Mouse (Mus musculus): Measurements from ENCODE around the gene Stim2.
A peak's percentile ranks its signal among the peaks of the same experiment; 100 is the strongest.

Stim2 gene

DNA sequence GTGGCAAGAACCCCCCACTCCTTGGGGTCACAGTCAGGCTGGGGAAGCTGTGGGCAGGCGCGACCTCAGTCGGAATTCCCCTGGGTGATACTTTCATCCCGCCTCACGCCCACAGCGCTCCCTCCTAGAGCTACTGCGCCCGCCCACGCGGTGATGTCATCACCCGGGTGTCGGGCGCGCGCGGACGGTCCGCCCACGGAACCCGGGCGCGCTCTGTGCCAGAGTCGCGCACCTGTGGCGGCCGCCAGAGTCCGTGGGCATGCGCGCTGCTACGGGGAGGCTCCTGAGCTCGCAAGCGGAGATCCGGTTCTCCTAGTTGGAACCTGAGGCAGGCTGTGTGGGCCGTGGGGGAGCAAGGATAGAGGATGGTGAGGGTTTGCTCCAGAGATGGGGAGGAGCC lies 3.0 kb upstream of the Stim2 start:
- peak; percentile 44 for DNase-seq (ENCODE audit: extremely low spot score)

DNA sequence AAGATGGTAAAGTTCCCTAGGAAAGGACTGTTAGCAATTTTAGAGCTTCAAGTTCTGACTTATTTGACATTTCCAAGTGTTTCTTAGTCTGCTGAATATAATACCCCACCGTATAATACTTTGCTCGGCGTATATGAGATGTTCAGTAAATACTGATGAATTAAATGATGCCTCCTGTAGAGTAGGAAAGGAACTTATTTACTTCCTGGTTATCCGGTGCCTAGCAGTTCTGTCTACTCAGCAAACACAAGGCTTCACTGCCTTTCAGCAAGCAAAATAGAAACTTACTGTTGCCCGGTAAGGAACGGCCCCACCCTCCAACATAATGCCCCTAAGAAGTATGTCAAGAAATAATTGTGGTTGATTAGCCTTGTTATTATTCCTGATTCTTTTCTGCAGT lies 1.5 kb upstream of the Stim2 start:
- DNase-seq (ENCODE audit: extremely low spot score), result no peak

DNA sequence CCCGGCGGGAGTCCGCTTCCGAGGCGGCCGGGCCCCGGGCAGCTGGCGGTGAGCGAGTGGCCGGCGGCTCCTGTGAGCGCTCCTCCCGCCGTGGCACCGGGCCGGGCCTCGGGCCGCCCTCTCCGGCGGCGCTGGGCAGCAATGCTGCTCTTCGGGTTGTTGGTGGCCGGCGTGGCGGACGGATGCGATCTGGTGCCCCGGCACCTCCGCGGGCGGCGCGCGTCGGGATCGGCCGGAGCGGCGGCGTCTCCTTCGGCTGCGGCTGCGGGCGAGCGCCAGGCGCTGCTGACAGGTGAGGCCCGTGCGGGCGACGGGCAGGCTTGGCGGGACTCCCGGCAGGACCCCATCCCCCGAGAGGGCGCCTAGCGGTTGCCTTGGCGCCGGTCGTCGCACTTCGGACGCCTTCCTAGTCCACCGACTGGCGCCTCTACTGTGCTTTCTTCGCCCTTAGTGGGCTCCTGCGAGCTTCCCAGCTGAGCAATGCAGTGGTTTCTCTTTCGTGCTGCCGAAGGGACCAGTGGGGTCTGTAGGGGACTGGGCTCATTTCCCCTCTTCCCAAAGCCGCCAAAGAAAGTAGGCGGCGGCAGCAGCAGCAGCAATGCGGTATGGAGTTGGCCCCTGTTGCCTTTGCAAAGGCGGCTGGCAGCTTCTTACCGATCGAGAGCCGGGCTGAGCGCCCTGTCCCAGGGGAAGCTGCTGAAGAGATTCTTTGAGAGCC lies 603 bp downstream of the Stim2 start:
- DNase-seq (ENCODE audit: extremely low spot score), result peak; percentile 72

DNA sequence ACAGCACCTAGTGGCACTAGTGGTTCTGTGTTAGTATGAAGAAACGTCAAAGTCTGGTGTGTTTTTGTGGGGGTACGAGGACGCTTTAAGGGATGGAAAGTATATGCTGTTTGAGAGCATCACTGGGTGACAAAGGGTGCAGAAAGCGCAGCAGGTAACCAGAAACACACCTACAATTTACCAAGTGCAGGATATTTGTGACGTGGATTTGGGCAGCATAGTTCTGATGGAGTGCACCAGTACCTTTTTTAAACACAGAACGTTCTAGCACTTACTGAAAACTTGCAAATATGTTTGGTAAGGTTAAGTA lies 1.1 kb downstream of the Stim2 start:
- no peak for DNase-seq (ENCODE audit: extremely low spot score)

GRCm38 (mm10) chr5:53999831-54000230 lies 1.5 kb downstream of the Stim2 start:
- peak; percentile 23 for DNase-seq (ENCODE audit: extremely low spot score)

DNA sequence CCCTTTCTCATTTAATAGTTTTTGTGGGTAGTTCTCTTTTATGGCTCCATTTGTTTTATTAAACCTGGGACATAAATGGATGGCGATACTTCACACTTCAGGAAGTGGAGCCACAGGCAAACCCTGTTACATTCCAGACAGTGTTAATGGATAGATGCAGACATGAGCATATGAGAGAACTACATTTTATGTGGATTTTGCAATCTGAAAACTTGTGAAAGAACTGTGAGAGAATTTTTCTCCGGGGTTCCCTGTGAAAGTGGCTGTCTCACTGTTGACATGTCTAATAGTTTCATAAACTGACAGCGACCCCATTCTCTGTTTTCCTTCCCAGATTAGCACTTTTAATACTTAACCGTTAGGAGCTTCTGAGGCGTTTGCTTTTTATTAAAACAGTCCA lies 2.7 kb downstream of the Stim2 start:
- DNase-seq (ENCODE audit: extremely low spot score), result no peak

DNA sequence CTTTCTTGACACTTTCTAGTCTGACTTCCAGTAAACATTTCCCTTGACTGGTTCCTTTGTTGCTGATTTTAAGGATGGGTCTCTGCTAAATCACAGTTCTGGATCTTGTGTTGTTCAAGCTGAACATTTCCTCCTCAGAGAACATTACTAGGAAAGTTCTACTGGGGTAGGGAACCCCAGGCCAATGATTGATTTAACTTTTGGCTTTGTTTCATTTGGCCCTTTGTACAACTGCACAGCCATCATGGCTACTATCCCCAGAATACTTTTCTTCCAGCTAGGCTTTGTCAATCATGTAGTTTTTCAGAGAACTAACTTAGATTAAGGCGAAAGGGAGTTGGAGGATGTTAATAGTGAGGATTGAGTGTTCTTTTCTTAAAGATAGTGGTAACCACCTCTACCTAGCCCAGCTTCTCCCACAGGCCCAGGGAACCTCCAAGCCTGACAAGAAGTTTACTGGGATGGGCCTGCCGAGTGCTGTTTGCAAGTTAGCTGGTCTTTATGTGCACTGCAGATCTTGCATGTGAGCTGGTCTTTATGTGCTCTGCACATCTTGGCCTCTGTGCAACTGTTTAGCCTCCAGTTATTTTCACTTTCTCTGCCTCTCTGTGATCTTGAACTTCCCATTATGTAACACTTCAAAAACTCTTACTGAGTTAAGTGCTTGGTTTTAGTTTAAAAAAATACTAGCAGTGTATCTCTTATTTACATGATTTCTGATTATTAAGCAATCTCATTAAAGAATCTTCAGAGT lies 7.0 kb downstream of the Stim2 start:
- no peak for DNase-seq (ENCODE audit: extremely low spot score)

DNA sequence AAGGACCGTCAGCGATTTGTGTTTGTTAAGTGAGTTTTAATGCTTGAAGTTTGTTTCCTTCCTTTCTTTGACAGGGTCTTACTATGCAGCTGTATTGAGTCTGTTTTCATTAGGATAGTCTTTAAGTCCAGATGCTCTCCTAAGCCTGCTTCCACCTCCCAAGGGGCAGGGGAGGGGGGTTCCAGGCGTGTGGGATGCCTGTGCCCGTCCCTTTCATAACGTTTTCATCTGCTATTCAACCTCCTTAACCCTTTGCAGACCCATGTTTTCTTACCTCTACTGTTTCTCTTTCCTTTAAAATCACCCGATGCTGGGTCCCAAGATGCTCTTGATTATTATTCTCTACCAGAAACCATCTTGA lies 7.5 kb downstream of the Stim2 start:
- DNase-seq (ENCODE audit: extremely low spot score), result no peak

DNA sequence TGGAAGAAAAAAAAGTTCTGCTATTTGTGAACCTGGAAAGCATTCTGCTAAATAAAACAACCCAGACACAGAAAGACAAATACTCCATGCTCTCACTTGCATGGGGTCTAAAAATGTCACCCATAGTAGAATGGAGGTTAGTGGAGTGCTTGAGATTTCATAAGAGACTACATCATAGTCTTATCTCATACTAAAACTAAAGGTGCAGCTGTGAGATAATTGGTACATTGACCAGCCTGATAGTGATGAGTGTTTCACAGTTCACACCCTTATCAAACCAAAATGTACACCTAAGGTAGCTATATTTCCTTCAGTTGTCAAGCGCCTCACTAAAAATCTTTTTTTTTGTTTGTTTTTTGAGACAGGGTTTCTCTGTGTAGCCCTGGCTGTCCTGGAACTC lies 8.5 kb downstream of the Stim2 start:
- DNase-seq (ENCODE audit: extremely low spot score), result no peak

GRCm38 (mm10) chr5:54007617-54008016 lies 9.3 kb downstream of the Stim2 start:
- no peak for DNase-seq (ENCODE audit: extremely low spot score)

GRCm38 (mm10) chr5:54013271-54013670 lies 15.0 kb downstream of the Stim2 start:
- no peak for DNase-seq (ENCODE audit: extremely low spot score)

DNA sequence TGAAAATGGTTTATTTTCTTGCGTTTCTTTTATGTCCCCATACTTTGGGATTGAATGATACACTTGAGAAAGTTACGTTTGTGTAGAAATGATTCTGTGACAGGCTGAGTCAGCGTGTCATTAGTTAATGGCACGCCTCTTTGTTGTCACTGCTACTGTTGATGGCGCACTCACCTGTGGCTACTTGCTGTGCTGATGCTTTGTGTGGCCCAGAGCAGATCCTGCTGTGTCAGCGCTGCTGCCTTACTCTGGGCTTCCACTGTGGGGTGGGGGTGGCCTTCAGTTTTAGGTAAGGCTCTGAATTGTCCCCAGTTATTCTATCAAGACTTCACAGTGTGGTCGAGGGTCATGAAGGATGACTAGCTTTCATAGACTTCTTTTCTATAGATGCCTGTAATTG lies 18.8 kb downstream of the Stim2 start:
- DNase-seq (ENCODE audit: extremely low spot score), result no peak

DNA sequence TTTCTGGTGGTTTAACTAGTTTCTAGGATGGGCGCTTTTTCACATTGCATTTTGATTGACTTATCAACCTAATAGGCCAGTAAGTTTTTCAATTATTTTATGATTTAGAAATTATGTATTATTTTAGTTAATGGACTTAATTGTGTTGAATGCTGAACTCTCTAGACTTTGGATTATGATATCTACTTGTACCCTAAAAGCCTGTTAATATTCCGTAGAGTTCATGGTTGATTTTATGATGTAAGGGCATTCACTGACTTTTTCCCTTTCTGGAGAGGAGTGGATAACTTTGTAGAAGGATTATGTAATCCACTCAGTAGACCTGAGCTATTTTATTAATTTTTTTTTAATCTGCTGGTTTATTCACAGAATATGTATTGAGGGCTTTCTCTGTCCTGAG lies 20.6 kb downstream of the Stim2 start:
- DNase-seq (ENCODE audit: extremely low spot score), result no peak

DNA sequence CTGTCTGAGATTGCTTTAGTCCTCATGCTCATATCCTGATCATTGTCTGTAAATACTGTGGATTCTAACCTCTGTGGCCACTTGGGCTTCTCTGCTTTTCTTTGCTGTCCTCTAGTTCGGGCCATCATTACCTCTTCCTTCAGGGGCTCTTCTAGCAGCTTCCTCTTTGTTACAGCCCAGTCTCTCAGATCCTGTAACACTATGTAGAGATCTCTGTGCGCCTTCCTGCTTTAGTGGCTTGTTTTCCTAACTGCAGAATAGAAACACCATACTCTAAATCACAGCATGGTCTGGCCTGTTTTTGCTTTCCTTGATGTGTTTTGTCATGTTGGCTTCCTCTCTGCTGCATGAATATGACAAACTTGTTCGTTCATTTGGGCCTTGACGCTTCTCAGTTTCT lies 21.2 kb downstream of the Stim2 start:
- no peak for DNase-seq (ENCODE audit: extremely low spot score)

DNA sequence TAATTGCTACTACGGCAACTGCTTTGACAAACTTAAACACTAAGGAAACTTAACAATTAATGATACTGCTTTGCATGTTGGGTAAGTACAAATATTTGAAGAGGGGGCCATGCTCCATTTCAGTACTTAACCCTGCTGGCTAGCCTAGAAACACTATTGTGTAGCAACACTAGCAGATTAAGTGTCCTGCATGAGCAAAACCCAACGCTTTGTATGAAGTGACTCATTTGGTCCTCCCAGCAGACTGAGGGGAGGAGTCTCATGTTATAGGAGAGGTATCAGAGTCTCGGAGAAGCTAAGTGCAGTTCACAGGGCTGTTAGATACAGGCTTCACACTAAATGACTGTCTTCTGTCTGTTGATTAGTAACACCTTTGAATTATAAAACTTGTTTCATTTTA lies 26.3 kb downstream of the Stim2 start:
- no peak for DNase-seq (ENCODE audit: extremely low spot score)

DNA sequence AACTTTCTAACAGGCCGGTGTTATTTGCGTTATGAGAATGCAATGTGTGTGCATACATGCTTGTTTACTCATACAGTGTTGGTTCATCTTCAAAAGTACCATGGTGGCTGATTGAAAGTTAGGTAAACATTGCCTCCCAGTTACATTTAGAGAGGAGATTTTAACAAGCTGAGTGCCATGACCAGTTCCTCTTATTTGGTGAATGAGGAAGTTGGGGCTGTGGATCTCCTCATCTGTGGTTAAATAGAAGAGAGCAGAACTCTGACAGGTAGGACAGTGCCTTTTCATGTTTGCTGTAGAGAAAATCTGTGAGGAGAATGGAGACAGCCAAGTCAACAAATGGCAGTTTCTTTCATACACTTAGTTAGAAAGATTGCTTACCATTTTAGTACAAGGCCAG lies 27.3 kb downstream of the Stim2 start:
- DNase-seq (ENCODE audit: extremely low spot score), result no peak

- no peak for DNase-seq (ENCODE audit: extremely low spot score)
Observed at GRCm38 (mm10) chr5:54033217-54033616, 34.9 kb downstream of the Stim2 start.

GRCm38 (mm10) chr5:54034680-54035079 lies 36.4 kb downstream of the Stim2 start:
- DNase-seq (ENCODE audit: extremely low spot score), result no peak

- no peak for DNase-seq (ENCODE audit: extremely low spot score)
Observed at GRCm38 (mm10) chr5:54038615-54039014, 40.3 kb downstream of the Stim2 start.

DNA sequence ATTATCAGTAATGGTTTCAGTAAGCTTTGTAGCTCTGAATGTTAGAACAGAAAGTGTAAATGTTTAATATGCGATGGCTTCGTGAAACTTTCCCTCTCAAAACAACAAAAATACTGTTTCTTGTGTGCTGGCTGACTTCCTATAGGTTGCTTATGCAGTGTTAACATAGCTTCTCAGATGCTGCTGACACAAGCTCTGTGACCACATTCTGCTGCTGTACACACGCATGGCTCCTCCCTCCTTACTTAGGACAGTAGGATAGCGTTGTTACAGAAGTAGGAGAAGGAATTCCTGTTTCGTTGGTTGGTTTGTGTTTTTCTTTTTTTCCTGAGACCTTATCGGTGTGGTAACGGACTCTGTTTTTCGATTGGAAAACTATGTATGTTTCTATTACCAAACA lies 42.2 kb downstream of the Stim2 start:
- DNase-seq (ENCODE audit: extremely low spot score), result no peak

- DNase-seq (ENCODE audit: extremely low spot score), result no peak
Observed at GRCm38 (mm10) chr5:54042013-54042412, 43.7 kb downstream of the Stim2 start.

- no peak for DNase-seq (ENCODE audit: extremely low spot score)
Observed at GRCm38 (mm10) chr5:54045523-54045922, 47.2 kb downstream of the Stim2 start.

DNA sequence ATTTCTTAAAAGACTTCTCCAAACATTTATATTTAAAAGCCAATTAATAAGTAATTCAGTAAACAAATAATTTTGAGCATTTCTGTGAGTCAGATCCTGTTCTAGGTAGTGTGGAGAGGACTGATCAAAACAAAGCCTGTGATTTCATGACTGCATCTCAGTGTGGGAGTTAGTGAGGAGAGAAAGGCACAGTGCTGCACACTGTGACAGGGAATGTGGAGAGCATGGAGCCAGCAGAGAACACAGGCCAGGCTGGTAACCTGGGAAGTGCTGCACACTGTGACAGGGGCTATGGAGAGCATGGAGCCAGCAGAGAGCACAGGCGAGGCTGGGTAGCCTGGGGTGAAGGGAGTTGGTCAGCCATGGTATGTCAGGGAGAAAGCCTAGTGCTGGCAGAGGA lies 48.1 kb downstream of the Stim2 start:
- no peak for DNase-seq (ENCODE audit: extremely low spot score)
